Mouse (Mus musculus): Measurements from ENCODE around the gene D7Ertd443e. TPM values are rescaled to one million over a fixed set of nuclear protein-coding genes. Genes with fewer than 3 reads are reported as not detected.

D7Ertd443e gene
- polyA plus RNA-seq (2017; shearing (Covaris generic)), result not detected

DNA sequence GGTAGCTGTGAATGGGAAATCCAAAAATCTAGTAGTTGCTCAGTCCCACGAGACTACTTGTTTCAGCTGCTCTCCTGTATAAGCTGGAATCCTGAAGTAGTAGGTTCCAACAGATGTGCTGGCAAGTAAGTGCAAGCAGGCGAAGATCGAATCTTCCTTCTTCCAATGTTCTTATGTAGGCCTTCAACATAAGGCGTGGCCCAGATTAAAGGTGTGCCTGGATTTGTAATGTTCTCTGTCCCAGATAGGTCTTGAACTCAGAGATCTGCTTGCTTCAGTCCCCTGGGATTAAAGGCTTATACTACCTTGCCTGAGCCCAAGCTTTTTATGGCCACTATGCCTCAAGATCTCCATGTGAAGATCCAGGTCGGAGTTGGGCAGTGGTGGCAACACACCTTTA lies at the start of gene D7Ertd443e:
Gene D7Ertd443e, minus strand, starts transcription at position 101 of the 400 bp plus-strand sequence.

GRCm38 (mm10) chr7:134231378-134232346 lies 153.8 kb downstream of the D7Ertd443e start, which contains the start of gene Adam12:
Gene Adam12, minus strand, starts transcription at chr7:134232146.

Other genes starting within 250 kb of the D7Ertd443e start
- 1.4 TPM for gene Adam12, start 153.5 kb downstream of the D7Ertd443e start, polyA plus RNA-seq (2017; shearing (Covaris generic))